Mouse (Mus musculus): ENCODE measurements around the gene Tmem30a.

DNA sequence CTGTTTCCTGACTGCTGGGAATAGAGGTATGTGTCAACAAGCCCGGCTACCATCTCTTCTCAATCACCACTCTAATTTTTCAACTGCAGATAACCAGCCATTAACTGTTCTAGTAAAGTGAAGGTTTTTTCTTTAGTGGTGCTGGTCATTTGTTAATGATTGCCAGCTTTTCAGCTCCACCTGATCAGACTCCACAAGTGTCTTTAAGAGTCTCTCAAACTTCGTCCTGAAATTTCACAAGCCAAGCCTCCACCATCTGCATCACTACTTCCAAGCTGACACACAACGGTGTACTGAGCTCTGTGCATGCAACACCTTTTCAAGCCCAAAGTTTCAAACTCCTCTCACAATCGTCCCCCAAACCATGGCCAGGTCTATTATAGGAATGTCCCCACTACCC lies 28.0 kb downstream of the Tmem30a start:
- no peak for TF ChIP-seq CTCF (conservative IDR thresholded peaks at IDR 0.05; ENCODE audit: low read length)
- no peak for TF ChIP-seq NANOG (IDR thresholded peaks at IDR 0.05; ENCODE audit: borderline replicate concordance, low read length)
